Mouse (Mus musculus): ENCODE data around the gene Nmbr. TPM values are rescaled to one million over a fixed set of nuclear protein-coding genes. Genes with fewer than 3 reads are reported as not detected.

Nmbr gene
- total RNA-seq, 2 experiments from 2014 or later, result 6.6 to 8.5 TPM

Other genes starting within 250 kb of the Nmbr start
- 1 to 10 TPM; 3.3 to 4.7 TPM for gene Adgrg6, start 159.9 kb upstream of the Nmbr start, total RNA-seq (2021)
- gene Vta1, start within 50 bp of the Nmbr start, total RNA-seq (2021), result 10 to 100 TPM; 70.8 to 81.4 TPM
- gene Gje1, start 12.6 kb downstream of the Nmbr start, total RNA-seq (2021), result not detected